24 mouse cellular contexts compared by ENCODE assay signal in the genomic region with DNA sequence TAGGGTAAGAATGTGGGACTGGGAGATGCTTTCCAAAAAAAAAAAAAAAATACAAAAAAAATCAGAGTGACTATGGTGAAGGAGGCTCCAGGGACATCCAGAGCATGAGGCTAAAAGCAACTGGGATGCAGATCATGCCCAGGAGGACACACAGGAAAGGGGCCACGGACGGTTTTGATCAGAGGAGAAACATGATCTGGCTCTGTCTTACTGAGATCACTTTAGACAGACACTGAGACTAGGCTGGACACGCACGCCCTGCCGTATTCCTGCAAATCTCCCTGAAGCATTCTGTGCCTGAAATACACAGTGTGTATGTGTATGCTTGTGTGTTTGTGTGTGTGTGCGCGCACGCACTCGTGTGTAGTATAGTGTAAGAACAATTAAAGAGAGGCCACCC.
DNase-seq lines count a peak whose midpoint lies in the region; ATAC-seq and TF ChIP-seq lines count a peak whose summit lies in the region.
"Had no signal": no experiment of that assay in that cellular context is flagged by ENCODE, and none has a peak within 500 bp of the region (broad histone marks: within the 10 kb centered on the region; RNA-seq: fewer than 3 reads in every experiment).

No protein-coding gene starts in this region.

- intact Hi-C loops in left cerebral cortex, adult 2 months (cut with DNase I), result no loop called here

- no peak overlapping the region for H3K4me3 ChIP-seq in left cerebral cortex, adult 2 months
- H3K4me3 ChIP-seq: embryonic facial prominence, embryonic 12.5 days; embryonic facial prominence, embryonic 15.5 days; forebrain, embryonic 12.5 days; heart, adult 2 months; heart, embryonic 10.5 days; heart, embryonic 13.5 days had no signal

- no peak for TF ChIP-seq CTCF in left cerebral cortex, adult 2 months (IDR thresholded peaks at IDR 0.05)

- ATAC-seq in CD4-positive, CD25-positive, alpha-beta regulatory T cell, adult 4 months, result no peak
- ATAC-seq: forebrain, embryonic 16.5 days; Patski had no signal

- peak; percentile 63 for DNase-seq in embryo, embryonic 10 days (ENCODE audit: low spot score)
- no peak for DNase-seq in embryo, embryonic 9.5 days (ENCODE audit: extremely low spot score)
- no peak for DNase-seq in left cerebral cortex, adult 2 months (ENCODE audit: extremely low spot score in 1 of 2, low spot score in 2 of 2)
- no peak for DNase-seq in left cerebral cortex, adult 11 months (ENCODE audit: low spot score)
- DNase-seq in embryo, embryonic 11 days, result peak; percentile 33
- DNase-seq in urinary bladder, postnatal 4 days (ENCODE audit: low spot score in 2 of 2), result no peak
- DNase-seq: adrenal gland, postnatal 10 days; adrenal gland, postnatal 36 days; cerebellum, adult 18-20 months; cerebellum, adult 9-10 months; cerebellum, postnatal 14 days; gastrocnemius, postnatal 10 days; gastrocnemius, postnatal 36 days; heart, postnatal 4 days had no signal

- peak overlapping the region; percentile 24; the same call in 1 of the 2 replicates for H3K27ac ChIP-seq in left cerebral cortex, adult 2 months
- H3K27ac ChIP-seq: embryonic facial prominence, embryonic 12.5 days; embryonic facial prominence, embryonic 15.5 days; forebrain, embryonic 12.5 days; heart, adult 2 months; heart, embryonic 13.5 days; hindbrain, embryonic 14.5 days had no signal

Comparison
In these comparisons a context has a peak if more than half of its experiments do, and no peak if none do; other contexts are left out.
1. DNase-seq: peak in embryo, embryonic 10 days (single experiment) and embryo, embryonic 11 days (single experiment); none in embryo, embryonic 9.5 days (single experiment), left cerebral cortex, adult 2 months (0 of 2), left cerebral cortex, adult 11 months (single experiment) and urinary bladder, postnatal 4 days (0 of 2).